Mouse (Mus musculus): ENCODE results near the gene Xrcc1. TPM values are rescaled to one million over a fixed set of nuclear protein-coding genes. Genes with fewer than 3 reads are reported as not detected.

The Xrcc1 gene
- polyA plus RNA-seq, 1 experiment: 159 TPM

GRCm38 (mm10) chr7:24621193-24621592, 75.1 kb downstream of the Xrcc1 start:
- Histone ChIP-seq H3K36me3 (replicated peaks; ENCODE audit: low read length) (peaks cover 89% of the 10 kb centered on the region), H3K9me3 (peaks cover 21% of the 10 kb centered on the region), H3K4me3 (replicated peaks) (no peak overlapping the region), H3K4me1 (peaks cover 23% of the 10 kb centered on the region), H3K27me3 (replicated peaks) (no peaks in the 10 kb centered on the region)
- TF ChIP-seq GATA1 (IDR thresholded peaks at IDR 0.05; ENCODE audit: borderline replicate concordance, low read length): no peak
- TF ChIP-seq FLI1 (IDR thresholded peaks at IDR 0.05; ENCODE audit: low read length): no peak

DNA sequence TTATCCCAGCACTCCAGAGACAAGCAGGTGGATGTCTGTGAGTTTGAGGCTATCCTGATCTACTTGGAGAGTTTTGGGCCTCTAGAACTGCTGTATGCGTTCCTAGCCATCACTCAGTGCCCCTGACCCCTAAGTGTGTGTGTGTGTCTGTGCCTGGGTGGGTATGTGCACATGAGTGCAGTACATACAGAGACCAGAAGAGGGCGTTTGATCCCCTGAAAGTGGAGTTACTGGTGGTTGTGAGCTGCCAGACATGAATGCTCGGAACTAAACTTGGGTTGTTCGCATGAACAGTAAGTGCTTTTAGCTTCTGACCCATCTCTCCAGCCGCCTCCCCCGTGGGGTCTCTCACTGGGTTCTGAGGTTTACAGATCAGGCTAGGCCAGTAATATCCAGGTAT, 76.9 kb downstream of the Xrcc1 start:
- no peak overlapping the region for H3K4me3 ChIP-seq (replicated peaks)
- H3K4me1 ChIP-seq: peaks cover 7% of the 10 kb centered on the region
- peaks cover 85% of the 10 kb centered on the region for H3K36me3 ChIP-seq (replicated peaks; ENCODE audit: low read length)
- no peaks in the 10 kb centered on the region for H3K27me3 ChIP-seq (replicated peaks)
- TF ChIP-seq FLI1 (IDR thresholded peaks at IDR 0.05; ENCODE audit: low read length) (no peak), GATA1 (IDR thresholded peaks at IDR 0.05; ENCODE audit: borderline replicate concordance, low read length) (no peak)
- H3K9me3 ChIP-seq: peaks cover 21% of the 10 kb centered on the region

Other genes starting within 250 kb of the Xrcc1 start
- 5.2 and 7.2 TPM in 2 replicates for gene Zfp61, start 245.1 kb upstream of the Xrcc1 start, polyA plus RNA-seq (2012; ENCODE audit: insufficient read depth, low replicate concordance)
- 1.1 TPM in 1 of 2 replicates, not detected in the other for gene Zfp94, start 229.6 kb upstream of the Xrcc1 start, polyA plus RNA-seq (2012; ENCODE audit: insufficient read depth, low replicate concordance)
- not detected in 2 replicates for gene Tescl, start 212.4 kb upstream of the Xrcc1 start, polyA plus RNA-seq (2012; ENCODE audit: insufficient read depth, low replicate concordance)
- gene Lypd5, start 197.1 kb upstream of the Xrcc1 start, polyA plus RNA-seq (2012; ENCODE audit: insufficient read depth, low replicate concordance): not detected in 2 replicates
- gene Kcnn4, start 176.0 kb upstream of the Xrcc1 start, polyA plus RNA-seq (2012; ENCODE audit: insufficient read depth, low replicate concordance): 9.0 and 25.3 TPM in 2 replicates
- 42.3 and 58.9 TPM in 2 replicates for gene Smg9, start 146.7 kb upstream of the Xrcc1 start, polyA plus RNA-seq (2012; ENCODE audit: insufficient read depth, low replicate concordance)
- gene Irgc1, start 94.0 kb upstream of the Xrcc1 start, polyA plus RNA-seq (2012; ENCODE audit: insufficient read depth, low replicate concordance): 0.28 TPM in 1 of 2 replicates, not detected in the other
- gene Plaur, start 83.8 kb upstream of the Xrcc1 start, polyA plus RNA-seq (2012; ENCODE audit: insufficient read depth, low replicate concordance): 14.6 and 56.5 TPM in 2 replicates
- gene Cadm4, start 64.3 kb upstream of the Xrcc1 start, polyA plus RNA-seq (2012; ENCODE audit: insufficient read depth, low replicate concordance): not detected in 2 replicates
- gene Zfp428, start 39.3 kb upstream of the Xrcc1 start, polyA plus RNA-seq (2012; ENCODE audit: insufficient read depth, low replicate concordance): 33.9 and 51.4 TPM in 2 replicates
- not detected in 2 replicates for gene AC161166.1, start 33.8 kb upstream of the Xrcc1 start, polyA plus RNA-seq (2012; ENCODE audit: insufficient read depth, low replicate concordance)
- 2.9 and 3.1 TPM in 2 replicates for gene Irgq, start 15.6 kb upstream of the Xrcc1 start, polyA plus RNA-seq (2012; ENCODE audit: insufficient read depth, low replicate concordance)
- not detected in 2 replicates for gene Pinlyp, start 171 bp upstream of the Xrcc1 start, polyA plus RNA-seq (2012; ENCODE audit: insufficient read depth, low replicate concordance)
- 14.5 and 17.5 TPM in 2 replicates for gene Ethe1, start 41.3 kb downstream of the Xrcc1 start, polyA plus RNA-seq (2012; ENCODE audit: insufficient read depth, low replicate concordance)
- 0.30 TPM in 1 of 2 replicates, not detected in the other for gene Zfp575, start 41.4 kb downstream of the Xrcc1 start, polyA plus RNA-seq (2012; ENCODE audit: insufficient read depth, low replicate concordance)
- 2.0 and 8.9 TPM in 2 replicates for gene Phldb3, start 64.5 kb downstream of the Xrcc1 start, polyA plus RNA-seq (2012; ENCODE audit: insufficient read depth, low replicate concordance)
- not detected in 2 replicates for gene Lypd3, start 90.3 kb downstream of the Xrcc1 start, polyA plus RNA-seq (2012; ENCODE audit: insufficient read depth, low replicate concordance)
- not detected in 2 replicates for gene Tex101, start 130.4 kb downstream of the Xrcc1 start, polyA plus RNA-seq (2012; ENCODE audit: insufficient read depth, low replicate concordance)
- not detected in 2 replicates for gene BC049730, start 163.0 kb downstream of the Xrcc1 start, polyA plus RNA-seq (2012; ENCODE audit: insufficient read depth, low replicate concordance)
- gene Gm4763, start 180.6 kb downstream of the Xrcc1 start, polyA plus RNA-seq (2012; ENCODE audit: insufficient read depth, low replicate concordance): not detected in 2 replicates
- 0.27 TPM in 1 of 2 replicates, not detected in the other for gene Cd177, start 214.0 kb downstream of the Xrcc1 start, polyA plus RNA-seq (2012; ENCODE audit: insufficient read depth, low replicate concordance)
- gene Ceacam10, start 230.9 kb downstream of the Xrcc1 start, polyA plus RNA-seq (2012; ENCODE audit: insufficient read depth, low replicate concordance): 0.35 TPM in 1 of 2 replicates, not detected in the other